Mouse (Mus musculus) heart, adult 8-10 months (tissue): ENCODE results near the gene Klhl8. TPM values are rescaled to one million over a fixed set of nuclear protein-coding genes. Genes with fewer than 3 reads are reported as not detected.
A peak's percentile ranks its signal among the peaks of the same experiment; 100 is the strongest.
"Not testable (repeated sequence)": the region's sequence is repeated elsewhere in the genome, so short reads cannot be mapped to it uniquely, and the experiment has no call there.

Experiments used
- DNase-seq: peaks from one replicate; pipeline ENCODE4 v3.0.0; 2022; ENCODE audit warnings: low spot score
- total RNA-seq, 4 experiments: library from RNA; stranded (reverse); gene quantifications; 2 replicates each; pipeline ENCODE4 v1.2.4; 2022

The Klhl8 gene
- 10 to 100 TPM; 10.4 to 11.2 (median 10.5) TPM for total RNA-seq

DNA sequence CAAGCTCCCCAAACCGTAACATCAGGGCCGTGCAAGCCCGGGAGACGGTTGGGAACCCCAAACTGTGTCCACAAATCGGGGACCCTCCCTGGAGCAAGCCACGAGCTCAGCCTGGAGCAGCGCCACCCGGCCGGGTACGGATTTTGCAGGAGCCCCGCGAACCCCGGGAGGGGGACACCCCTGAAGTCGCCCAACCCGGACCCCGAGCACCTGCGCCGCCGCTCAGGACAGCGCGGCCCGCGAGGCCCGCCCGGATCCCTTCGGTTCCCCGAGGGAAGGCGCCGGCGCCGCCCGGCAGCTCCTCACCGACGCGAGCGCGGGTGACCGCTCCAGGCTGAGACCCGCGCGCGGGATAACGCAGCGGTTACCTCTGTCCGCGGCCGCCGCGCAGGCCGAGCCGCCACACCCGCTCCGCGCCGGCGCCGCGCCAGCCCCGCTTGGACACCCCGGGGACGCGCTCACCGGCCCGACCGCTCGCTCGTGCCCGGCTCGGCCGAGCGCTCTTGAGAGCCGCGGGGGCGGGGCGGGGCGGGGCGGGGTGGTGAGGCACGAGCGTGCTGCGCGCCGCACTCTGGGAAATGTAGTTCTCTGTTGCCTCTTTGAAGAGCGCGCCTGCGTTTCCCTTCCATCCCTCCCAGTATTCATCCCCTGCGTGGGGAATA lies at the start of gene Klhl8:
TSS of gene Klhl8 (minus strand) at position 512 of the 662 bp plus-strand sequence.
- DNase-seq: peak; percentile 73

DNA sequence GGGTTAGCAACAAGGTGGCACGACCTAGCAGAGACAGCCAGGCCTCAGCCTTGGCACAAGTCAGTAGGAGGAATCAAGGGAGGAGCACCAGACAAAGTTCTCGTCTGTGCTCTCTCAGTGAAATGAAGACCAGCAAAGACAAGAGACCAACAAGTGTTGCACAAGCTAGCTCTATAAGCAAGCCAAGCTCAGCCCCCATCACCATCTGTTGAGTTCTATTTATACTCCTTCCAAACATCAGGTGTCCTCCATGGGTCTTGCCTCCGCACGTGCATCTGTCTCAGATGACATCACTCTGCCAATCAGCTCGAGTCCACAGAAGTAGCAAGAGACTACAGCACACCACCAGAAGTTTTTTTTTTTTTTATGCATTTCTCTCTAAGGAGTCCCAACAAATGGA lies 43.6 kb upstream of the Klhl8 start:
- DNase-seq: no peak

DNA sequence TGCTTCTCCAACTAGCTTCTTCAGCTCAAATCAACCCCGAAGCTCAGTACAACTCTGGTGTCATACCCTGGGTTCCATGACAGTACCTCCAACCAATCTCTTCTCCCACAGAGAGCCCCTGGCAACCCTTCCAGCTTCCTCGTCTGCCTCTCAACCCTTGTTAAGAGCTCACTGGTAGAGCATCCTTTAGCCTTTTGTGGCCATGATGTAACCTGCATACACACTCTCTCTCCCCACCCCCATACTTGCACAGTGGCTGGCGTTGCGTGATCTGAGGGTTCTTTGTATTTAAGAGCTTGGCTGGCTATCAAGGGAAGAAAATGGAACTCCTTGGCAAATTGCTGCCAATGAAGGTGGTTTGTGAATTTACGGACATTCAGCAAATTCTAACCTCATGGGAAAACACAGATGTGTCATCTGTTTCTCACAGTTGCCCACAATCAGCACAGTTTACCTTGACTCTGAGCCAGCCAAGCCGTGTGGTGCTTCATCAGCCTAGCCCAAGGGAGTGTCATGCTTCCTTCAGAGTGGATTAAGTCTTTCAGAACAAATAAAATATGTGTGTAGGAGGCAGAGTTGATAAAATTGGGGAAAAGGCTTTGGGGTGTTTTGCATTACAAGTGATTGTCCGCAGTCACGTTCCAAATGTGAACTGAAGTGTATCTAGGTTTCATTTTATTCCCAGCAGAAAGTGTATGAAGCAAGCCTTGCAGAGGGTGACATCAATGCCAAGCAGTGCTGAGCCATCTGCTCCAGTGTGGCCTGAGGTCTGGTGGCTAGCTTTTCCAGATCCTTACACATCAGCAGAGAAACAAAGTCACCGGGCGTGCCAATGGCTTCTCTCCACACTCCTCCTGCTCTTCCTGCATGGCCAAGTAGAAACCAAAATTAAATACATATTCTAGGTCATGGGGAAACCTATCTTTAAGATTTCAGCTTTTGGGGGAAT lies 42.4 kb upstream of the Klhl8 start:
- DNase-seq: no peak

DNA sequence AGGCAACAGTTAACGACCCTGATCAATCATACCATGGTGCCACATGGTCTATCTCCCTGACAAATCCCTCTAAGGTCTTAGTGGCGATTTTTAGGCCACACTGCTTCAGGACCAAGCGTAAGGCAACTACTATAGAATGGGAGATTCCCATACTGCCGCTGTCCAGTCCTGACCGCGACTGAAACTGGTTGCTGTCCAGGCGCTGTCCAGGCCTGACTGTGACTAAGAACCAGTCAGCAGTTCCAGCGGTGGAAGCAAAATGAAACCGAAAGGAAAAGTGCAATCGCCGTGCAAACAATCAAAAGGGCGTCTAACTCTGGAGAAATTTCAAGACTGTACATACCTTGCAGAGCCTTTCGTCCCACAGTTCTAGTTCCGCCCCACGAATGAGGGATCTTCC lies 39.1 kb upstream of the Klhl8 start:
- DNase-seq: not testable (repeated sequence)

DNA sequence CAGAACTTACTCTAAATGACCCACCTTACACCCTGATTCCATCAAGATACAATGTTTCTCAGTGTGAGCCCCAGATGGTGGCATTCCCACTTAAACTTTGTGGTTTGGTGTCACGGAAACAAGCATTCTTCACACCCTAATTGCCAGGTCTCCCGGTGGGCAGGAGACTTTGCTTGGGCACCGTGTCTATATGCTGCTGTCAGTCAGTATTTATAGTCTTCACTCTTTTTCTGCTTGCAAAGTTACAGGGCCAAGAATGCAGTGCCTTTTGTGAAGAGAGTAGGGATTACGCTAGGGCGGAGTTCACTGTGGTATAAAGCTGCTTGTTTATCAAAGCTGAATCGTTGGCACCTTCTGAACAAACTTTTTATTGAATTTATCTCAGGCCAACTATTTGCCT lies 32.1 kb upstream of the Klhl8 start:
- no peak for DNase-seq

DNA sequence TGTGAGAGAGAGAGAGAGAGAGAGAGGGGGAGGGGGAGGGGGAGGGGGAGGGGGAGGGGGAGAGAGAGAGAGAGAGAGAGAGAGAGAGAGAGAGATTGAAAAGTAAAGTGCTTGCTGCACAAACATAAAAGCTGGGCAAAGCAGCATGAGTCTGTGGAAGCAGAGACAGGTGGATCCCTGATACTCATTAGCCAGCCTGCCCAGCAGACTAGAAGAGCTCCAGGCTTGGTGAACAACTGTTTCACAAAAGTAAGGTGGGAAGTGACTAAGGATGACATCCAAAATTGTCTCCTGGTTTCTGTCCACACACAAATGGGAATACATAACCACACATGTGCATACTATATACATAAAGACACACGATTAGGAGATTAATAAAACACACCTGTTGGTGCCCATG lies 28.8 kb upstream of the Klhl8 start:
- DNase-seq: no peak

DNA sequence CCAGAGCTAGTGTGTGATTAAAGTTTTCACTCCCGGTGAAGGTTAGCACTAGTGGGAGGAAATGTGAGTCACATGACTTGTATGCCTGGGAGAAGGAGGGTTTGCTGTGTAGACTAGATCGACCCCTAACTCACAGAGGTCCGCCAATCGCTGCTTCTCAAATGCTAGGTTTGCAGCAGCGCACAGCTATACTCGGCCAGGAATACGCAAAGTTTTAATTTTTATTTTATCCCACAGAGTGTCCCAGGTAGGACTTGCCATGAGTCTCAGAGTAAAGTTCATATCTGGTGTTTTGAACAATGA lies 28.2 kb upstream of the Klhl8 start:
- DNase-seq: no peak

DNA sequence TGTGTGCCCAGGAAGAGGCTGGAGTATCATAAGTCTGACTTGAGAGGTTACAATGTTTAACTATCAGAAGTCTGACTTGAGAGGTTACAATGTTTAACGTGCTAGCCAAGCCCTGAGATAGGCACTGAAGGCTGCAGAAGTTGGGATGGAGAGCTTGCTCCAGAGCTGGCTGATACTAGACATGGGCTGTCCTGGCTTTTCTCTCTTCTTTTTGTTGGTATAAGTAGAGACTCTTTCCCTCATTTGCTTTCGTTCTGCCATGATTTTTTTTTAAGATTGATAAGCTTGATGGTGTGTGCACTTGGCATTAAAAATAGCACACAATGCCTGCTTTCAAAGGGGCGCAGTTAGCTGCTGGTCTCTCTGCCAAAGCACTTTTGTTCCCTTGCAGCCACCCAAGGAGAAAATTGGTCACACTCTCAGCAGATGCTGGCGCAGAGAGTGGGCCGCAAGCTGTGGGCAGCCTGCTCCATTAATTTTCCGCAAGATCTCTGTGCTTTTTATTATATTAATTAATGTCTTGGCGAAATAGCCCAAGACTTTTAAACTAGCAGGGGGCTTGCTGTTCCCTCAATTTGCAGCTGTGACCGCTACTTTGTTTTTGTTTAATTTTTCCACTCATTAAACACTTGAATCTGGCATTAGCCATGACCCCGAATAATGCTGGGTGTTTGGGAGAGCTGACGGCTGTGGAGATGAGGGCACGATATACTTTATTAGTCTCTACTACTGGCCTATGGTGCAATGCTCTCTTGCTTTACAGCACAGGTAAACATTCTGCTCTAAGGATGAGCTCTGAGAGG lies 27.7 kb upstream of the Klhl8 start:
- no peak for DNase-seq

DNA sequence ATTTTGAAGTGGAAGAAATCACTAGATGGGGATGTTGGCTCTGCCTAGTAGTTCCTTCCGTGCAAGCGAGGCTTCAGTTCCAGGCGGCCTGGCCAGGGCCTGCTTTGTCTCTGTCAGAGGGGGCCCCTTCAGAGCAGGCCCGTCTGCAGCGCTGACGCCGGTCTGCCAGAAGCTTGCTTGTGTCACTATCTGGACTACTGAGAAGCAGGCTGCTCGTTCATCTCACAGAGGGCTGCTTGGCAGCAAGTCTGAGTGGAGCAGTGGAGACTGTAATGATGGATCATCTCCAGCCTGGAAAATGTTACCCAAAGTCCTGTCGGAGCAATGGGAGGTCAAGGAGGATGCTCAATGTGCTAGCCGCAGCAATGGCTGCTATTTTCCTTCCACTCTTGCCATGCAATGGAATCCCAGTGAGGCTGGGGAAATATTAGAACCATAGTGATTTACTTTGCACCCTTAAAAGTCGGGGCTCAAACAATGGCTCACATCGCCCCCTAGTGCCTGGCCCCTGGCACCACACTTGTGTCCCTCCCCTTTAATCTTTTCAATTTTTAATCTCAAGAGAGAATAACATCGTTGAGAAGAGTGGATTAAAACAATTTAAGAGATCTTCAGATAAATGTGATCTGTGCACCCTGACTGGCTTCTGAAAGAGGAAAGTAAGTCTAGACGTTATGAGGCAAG lies 26.0 kb upstream of the Klhl8 start:
- no peak for DNase-seq

DNA sequence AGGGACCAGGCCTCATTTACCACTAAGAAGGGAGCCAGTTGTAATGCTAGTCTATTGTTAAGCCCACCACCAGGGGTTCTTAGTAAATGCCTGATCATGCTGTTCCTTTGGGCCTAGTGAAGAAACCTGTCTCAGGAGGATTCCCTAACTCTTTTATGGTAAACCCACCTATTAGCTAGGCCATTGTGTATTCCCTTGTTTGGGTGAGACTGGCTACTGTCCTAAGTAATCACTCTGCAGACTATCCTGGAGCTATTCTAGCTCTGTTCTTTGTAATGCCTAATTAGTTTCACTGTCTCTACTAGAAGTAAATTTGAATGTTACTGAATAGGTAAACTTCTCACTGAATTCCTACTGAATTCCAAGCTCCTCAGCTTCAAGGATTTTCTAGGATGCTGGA lies 20.9 kb upstream of the Klhl8 start:
- DNase-seq: not testable (repeated sequence)

DNA sequence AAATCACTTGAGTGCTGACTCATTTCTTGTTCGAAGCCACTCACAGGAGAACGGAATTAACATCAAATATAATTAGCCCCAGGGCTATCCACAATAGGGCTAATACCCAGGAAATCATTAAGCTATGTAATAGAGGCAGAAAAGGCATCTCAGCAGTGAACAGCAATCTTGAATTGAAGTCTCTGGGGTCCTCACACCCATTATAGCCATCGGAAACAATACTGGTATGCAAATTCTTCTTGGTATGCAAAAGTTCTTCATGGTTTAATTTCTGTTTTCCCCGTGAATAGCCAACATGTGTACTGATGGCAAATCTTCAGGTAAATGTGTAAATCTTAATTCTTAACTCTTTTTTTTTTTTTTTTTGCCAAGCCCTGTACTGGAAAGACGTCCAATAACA lies 19.5 kb upstream of the Klhl8 start:
- DNase-seq: no peak

DNA sequence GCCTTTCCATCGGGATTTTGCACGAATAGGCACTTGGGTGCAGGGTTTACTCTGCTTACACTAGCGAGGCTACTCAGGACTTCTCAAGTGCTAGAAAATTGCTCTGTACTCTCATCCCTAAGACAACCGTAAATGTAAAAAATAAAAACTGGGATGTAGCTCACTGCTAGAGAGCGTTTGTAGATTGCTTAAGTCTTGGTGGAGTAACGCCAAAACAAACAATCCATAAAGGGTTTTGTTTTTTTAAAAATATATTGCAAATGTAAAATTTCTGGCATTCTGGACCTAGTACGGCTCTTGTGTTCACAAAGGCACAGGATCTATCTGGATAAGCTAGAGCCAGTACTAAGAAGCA lies 17.1 kb upstream of the Klhl8 start:
- no peak for DNase-seq

DNA sequence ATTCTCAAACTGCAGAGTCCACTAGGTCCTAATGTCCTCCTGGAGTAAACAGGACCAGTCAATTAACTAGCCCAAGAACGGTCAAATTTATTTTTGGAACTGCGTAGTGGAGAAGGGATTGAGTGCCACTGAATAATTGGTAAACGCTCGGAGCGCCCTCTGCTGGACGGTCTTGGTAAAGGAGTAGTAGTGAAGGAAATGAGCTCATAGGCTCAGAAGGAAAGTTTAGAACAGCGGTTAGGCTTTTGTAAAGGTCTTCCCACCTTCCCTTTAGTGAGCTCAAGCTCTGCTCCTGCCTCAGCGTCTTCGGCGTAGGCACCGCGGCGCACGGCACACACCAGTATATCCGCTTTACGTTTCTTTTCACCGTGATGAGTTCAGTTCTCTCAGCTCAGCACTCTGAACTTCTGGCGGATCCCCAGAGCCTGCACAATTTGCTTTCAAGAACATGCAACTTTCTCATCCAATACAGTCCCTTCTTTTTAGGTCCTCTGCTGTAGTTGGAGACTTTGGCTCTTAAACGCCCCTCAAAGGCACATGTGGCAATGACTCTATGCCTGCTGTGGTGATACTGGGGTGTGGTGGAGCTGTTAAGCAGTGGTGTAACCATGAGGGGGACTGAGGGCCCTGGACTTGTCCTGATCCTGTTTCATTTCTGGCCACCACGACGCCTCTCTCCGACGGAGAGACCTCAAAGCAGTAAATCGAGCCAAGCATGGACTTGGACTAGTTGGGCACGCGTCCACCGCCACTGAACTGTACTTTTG lies 16.6 kb upstream of the Klhl8 start:
- DNase-seq: peak; percentile 94

DNA sequence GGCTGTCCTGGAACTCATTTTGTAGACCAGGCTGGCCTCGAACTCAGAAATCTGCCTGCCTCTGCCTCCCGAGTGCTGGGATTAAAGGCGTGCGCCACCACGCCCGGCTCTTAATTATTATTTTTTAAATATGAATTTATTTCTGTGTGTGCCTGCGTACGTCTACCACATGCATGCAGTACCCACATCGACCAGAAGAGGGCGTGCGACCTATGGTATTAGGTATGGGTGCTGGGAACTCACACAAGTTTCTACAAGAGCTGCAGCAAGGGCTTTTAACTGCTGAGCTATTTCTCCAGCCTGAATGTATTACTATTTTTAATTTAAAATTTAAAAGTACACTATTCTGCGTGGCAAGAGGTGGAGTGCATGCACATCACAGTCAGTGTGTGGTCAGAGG lies 15.3 kb upstream of the Klhl8 start:
- no peak for DNase-seq

DNA sequence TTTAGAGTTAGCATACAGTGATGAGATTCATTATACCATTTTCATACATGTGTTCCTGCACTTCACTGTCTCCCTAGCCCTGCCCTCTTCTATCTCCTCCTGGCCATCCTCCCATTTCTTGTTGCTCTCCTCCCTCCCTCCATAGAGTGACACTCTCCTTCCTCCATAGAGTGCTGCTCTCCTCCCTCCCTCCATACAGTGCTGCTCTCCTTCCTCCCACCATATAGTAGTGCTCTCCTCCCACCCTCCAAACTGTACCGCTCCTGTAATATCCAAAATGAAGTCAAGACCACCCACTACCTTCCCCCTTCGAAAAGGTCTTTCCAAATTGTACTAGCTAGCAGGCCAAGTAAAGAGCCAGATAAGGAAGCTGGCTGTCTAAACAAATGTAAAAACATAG lies 12.7 kb upstream of the Klhl8 start:
- DNase-seq: no peak

DNA sequence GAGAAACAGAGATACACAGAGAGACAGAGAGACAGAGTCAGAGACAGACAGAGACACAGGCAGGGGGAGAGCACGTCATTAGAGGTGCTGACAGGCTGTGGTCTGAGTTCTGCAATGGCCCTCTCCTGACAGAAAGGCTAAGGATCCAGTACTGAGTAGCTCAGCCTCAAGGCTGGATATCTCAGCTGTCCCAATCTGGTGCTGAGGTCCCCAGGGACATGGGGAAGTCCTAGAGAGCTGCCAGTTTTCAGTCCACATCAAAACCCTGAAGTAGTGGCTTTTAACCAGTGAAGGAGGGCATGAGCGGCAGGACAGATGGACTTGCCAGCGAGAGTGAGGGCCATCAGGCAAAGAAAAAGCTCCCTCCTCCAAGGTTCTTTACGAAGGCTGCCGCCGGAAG lies 12.0 kb upstream of the Klhl8 start:
- no peak for DNase-seq

DNA sequence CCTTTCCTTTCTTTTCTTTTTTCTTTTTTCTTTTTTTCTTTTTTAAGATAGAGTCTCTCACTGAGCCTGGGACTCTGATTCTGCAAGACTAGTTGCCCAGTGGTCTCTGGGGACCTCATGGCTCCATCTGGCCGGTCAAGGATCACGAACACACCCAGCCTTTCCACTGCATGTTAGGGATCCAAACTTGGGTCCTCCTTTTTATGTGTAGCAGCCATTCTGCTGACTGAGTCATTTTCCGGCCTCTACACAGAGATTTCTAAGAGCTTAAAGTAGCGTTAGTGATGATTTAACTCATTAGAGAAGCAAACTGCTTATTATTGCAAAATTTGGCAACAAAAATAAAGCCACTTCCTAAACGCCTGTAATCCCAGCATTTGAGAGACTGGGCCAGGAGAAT lies 11.4 kb upstream of the Klhl8 start:
- DNase-seq: no peak

DNA sequence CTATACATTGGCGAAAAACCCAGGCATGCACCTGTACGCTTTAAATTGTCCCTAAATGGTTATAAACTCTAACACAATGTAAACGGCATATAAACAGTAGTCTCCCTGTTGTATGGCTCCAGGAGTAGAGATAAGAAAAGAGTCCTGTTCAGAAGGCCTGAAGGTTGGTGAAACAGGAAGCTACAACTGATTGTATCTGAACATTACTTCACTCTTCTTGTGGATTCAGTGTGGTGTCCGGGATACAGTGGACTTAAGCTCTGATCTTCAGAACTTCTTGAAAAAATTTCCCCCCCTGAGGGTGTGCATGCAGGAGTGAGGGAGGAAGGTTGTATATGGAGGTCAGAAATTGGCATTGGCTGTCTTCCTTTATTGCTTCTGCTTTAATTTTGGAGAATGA lies 8.4 kb upstream of the Klhl8 start:
- no peak for DNase-seq

DNA sequence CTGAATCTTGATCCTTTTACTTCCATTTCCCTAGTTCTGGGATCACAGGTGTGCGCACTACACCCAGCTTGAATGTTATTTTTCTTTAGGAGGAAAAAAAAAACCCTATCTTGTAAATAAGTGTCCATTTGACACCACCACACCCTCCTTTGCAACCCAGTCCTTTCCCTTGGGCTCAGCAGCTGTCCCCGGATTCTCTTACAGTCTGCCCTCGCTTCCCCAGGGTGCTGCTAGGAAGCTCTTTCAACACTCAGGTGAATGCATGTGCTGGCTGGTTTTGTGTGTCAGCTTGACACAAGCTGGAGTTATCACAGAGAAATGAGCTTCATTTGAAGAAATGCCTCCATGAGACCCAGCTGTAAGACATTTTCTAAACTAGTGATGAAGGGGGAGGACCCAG lies 7.2 kb upstream of the Klhl8 start:
- DNase-seq: no peak

DNA sequence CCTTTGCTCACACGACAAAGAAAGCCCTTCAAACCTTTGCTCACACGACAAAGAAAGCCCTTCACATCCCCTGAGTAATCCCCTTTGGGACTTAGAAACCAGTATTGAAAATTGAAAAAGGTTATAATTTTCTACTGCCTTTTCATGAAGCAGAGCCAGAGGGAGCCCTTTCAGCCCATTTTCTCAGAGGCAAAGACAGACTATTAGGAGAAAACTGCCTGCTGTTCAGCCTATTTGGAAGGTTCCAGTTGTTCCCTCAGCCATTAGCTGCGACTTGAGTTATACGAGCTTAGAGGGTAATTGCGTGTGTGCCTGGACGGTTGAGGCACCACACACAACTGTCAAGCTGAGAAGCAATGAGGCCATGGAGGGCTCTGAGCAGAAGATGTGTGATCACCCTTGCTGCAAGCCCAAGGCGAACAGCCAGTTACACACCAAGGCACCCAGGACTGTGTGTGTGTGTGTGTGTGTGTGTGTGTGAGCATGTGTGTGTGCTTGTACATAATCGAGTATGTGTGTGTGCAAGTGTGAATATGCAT lies 6.4 kb upstream of the Klhl8 start:
- DNase-seq: no peak
